Mouse (Mus musculus): Measurements from ENCODE around the gene Gm11639.

DNA sequence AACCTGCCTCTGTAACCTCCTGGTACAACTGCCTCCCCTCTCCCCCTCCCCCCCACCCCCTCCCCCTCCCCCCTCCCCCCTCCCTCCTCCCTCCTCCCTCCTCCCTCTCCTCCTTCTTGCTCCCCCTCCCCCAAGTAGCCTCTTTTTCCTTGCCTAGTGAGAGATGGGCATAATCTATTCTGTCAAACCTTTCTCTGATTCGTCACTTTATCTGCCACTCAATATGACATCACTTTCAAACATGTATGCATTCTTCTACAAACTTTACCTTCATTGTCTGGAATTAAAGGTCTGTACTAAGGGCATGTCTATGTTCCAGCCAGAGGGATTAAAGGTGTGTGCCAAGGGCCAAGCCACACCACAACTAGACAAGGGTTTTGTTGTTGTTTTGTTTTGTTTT lies 464.3 kb downstream of the Gm11639 start:
- TF ChIP-seq POLR2A (IDR thresholded peaks at IDR 0.05; ENCODE audit: extremely low read depth, insufficient read depth, low read length) (no peak), CTCF (IDR thresholded peaks at IDR 0.05; ENCODE audit: extremely low read depth, insufficient read depth, low read length) (no peak)

All from cortical plate, adult 2 months (tissue).